Mouse (Mus musculus): ENCODE measurements at regions not wholly inside any gene's neighbourhood (a gene's known extent, or its start where the extent isn't known, plus 50 kb on each side); places are given as distances from the start of the nearest gene placed in this dataset.

DNA sequence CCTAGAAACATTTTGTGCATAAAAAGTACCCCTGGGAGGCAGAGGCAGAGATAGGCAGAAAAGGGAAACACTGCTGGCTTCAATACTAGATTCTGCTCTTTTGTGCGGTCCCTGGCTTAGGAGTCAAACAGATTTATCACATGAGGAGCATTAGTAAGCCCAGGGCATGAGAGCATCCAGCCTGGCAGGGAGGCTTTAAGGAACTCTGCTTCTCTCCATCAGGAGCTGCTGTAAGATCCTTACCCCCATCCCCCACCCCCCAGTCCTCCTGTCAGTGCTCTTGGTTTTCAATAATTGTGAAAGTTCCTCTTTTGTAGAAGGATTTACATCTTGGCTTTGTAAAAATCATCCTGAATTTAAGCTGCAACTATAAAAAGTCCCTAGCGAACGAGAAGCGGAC is 97.2 kb upstream of the Prdm1 start:
- no peaks in the 10 kb centered on the region for H3K36me3 ChIP-seq (ENCODE audit: control insufficient read depth, insufficient read depth, low read length)
- H3K4me1 ChIP-seq (replicated peaks; ENCODE audit: control insufficient read depth, insufficient read depth, low read length): no peaks in the 10 kb centered on the region
- no peak overlapping the region for H3K4me3 ChIP-seq (ENCODE audit: control insufficient read depth, insufficient read depth, low read length)
- no peak overlapping the region for H3K27ac ChIP-seq (ENCODE audit: control insufficient read depth, insufficient read depth, low read length)
- TF ChIP-seq POLR2A (IDR thresholded peaks at IDR 0.05; ENCODE audit: control insufficient read depth, extremely low read depth, insufficient read depth, low read length, poor library complexity) (no peak), CTCF (IDR thresholded peaks at IDR 0.05; ENCODE audit: borderline replicate concordance, control insufficient read depth, extremely low read depth, insufficient read depth, low read length, poor library complexity) (no peak)
- WGBS: 32% methylated on average over 4 of the region's 4 CpGs
- no peaks in the 10 kb centered on the region for H3K27me3 ChIP-seq (ENCODE audit: control insufficient read depth, insufficient read depth, low read length)
- DNase-seq: no peak

- H3K27ac ChIP-seq (ENCODE audit: control insufficient read depth, insufficient read depth, low read length): no peak overlapping the region
- no peaks in the 10 kb centered on the region for H3K27me3 ChIP-seq (ENCODE audit: control insufficient read depth, insufficient read depth, low read length)
- 10% methylated on average over 1 of the region's 1 CpGs for WGBS
- no peaks in the 10 kb centered on the region for H3K4me1 ChIP-seq (replicated peaks; ENCODE audit: control insufficient read depth, insufficient read depth, low read length)
- H3K4me3 ChIP-seq (ENCODE audit: control insufficient read depth, insufficient read depth, low read length): no peak overlapping the region
- no peak for DNase-seq
- no peaks in the 10 kb centered on the region for H3K36me3 ChIP-seq (ENCODE audit: control insufficient read depth, insufficient read depth, low read length)
- TF ChIP-seq CTCF (IDR thresholded peaks at IDR 0.05; ENCODE audit: borderline replicate concordance, control insufficient read depth, extremely low read depth, insufficient read depth, low read length, poor library complexity) (no peak), POLR2A (IDR thresholded peaks at IDR 0.05; ENCODE audit: control insufficient read depth, extremely low read depth, insufficient read depth, low read length, poor library complexity) (no peak)
Observed at GRCm38 (mm10) chr10:44615586-44615985, 87.3 kb upstream of the Prdm1 start.

GRCm38 (mm10) chr10:44612571-44612970 is 84.3 kb upstream of the Prdm1 start:
- Histone ChIP-seq H3K27ac (ENCODE audit: control insufficient read depth, insufficient read depth, low read length) (no peak overlapping the region), H3K4me3 (ENCODE audit: control insufficient read depth, insufficient read depth, low read length) (no peak overlapping the region), H3K4me1 (replicated peaks; ENCODE audit: control insufficient read depth, insufficient read depth, low read length) (no peaks in the 10 kb centered on the region), H3K27me3 (ENCODE audit: control insufficient read depth, insufficient read depth, low read length) (no peaks in the 10 kb centered on the region), H3K36me3 (ENCODE audit: control insufficient read depth, insufficient read depth, low read length) (no peaks in the 10 kb centered on the region)
- no peak for DNase-seq
- 96% methylated on average over 7 of the region's 7 CpGs for WGBS
- TF ChIP-seq CTCF (IDR thresholded peaks at IDR 0.05; ENCODE audit: borderline replicate concordance, control insufficient read depth, extremely low read depth, insufficient read depth, low read length, poor library complexity) (no peak), POLR2A (IDR thresholded peaks at IDR 0.05; ENCODE audit: control insufficient read depth, extremely low read depth, insufficient read depth, low read length, poor library complexity) (no peak)

- 90% methylated on average over 5 of the region's 5 CpGs for WGBS
- no peak overlapping the region for H3K4me3 ChIP-seq (ENCODE audit: control insufficient read depth, insufficient read depth, low read length)
- no peak for DNase-seq
- H3K27ac ChIP-seq (ENCODE audit: control insufficient read depth, insufficient read depth, low read length): no peak overlapping the region
- H3K4me1 ChIP-seq (replicated peaks; ENCODE audit: control insufficient read depth, insufficient read depth, low read length): no peaks in the 10 kb centered on the region
- no peaks in the 10 kb centered on the region for H3K36me3 ChIP-seq (ENCODE audit: control insufficient read depth, insufficient read depth, low read length)
- no peaks in the 10 kb centered on the region for H3K27me3 ChIP-seq (ENCODE audit: control insufficient read depth, insufficient read depth, low read length)
- TF ChIP-seq POLR2A (IDR thresholded peaks at IDR 0.05; ENCODE audit: control insufficient read depth, extremely low read depth, insufficient read depth, low read length, poor library complexity) (no peak), CTCF (IDR thresholded peaks at IDR 0.05; ENCODE audit: borderline replicate concordance, control insufficient read depth, extremely low read depth, insufficient read depth, low read length, poor library complexity) (no peak)
Observed at GRCm38 (mm10) chr10:44611399-44611798, 83.1 kb upstream of the Prdm1 start.

DNA sequence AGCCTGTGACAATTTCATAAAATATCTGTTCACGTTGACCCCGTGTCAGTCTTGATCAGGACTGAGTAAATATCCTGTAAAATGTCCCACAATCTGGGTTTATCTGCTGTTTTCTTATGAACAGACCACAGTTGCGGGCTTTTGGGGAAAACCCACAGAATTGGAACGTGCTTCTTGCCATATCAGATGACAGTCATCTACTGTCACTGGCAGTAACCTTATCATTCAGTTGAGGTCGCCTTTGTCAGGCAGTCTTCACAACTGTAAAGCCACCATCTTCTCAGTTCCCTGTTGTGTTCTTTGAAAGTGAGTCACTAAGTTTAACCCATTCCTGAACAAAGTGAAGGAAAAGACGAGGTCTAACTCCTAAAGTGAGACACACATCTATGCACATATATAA is 80.9 kb upstream of the Prdm1 start:
- no peaks in the 10 kb centered on the region for H3K36me3 ChIP-seq (ENCODE audit: control insufficient read depth, insufficient read depth, low read length)
- 28% methylated on average over 6 of the region's 6 CpGs for WGBS
- H3K27me3 ChIP-seq (ENCODE audit: control insufficient read depth, insufficient read depth, low read length): no peaks in the 10 kb centered on the region
- no peak for DNase-seq
- no peak overlapping the region for H3K27ac ChIP-seq (ENCODE audit: control insufficient read depth, insufficient read depth, low read length)
- no peak for TF ChIP-seq CTCF (IDR thresholded peaks at IDR 0.05; ENCODE audit: borderline replicate concordance, control insufficient read depth, extremely low read depth, insufficient read depth, low read length, poor library complexity)
- no peak for TF ChIP-seq POLR2A (IDR thresholded peaks at IDR 0.05; ENCODE audit: control insufficient read depth, extremely low read depth, insufficient read depth, low read length, poor library complexity)
- H3K4me3 ChIP-seq (ENCODE audit: control insufficient read depth, insufficient read depth, low read length): no peak overlapping the region
- H3K4me1 ChIP-seq (replicated peaks; ENCODE audit: control insufficient read depth, insufficient read depth, low read length): no peaks in the 10 kb centered on the region

DNA sequence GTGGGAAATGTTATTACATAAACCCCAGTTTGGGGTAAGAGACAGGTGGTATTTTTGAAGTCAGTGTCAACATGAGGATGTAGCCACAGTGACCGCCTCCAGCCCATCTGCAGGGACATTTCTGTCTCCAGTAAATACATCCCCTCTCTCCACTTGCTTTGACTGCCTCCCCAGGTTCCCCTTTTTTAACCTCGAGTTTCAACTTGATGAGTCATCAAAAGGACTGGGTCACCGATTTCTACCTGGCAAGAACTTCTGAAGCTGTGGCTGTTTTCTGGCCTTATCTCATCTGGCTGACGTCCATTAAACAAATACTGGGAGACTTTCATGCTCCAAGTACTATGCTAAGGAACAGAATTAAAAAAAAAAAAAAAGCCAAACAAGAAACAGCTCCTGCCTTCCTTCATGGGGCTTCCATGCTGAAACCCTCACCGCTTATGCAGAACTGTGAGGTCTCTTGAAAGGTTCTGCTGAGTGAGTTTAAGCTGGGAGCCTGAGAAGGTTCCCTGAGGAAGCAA is 79.1 kb upstream of the Prdm1 start:
- no peak overlapping the region for H3K27ac ChIP-seq (ENCODE audit: control insufficient read depth, insufficient read depth, low read length)
- no peak overlapping the region for H3K4me3 ChIP-seq (ENCODE audit: control insufficient read depth, insufficient read depth, low read length)
- no peaks in the 10 kb centered on the region for H3K4me1 ChIP-seq (replicated peaks; ENCODE audit: control insufficient read depth, insufficient read depth, low read length)
- H3K27me3 ChIP-seq (ENCODE audit: control insufficient read depth, insufficient read depth, low read length): no peaks in the 10 kb centered on the region
- no peaks in the 10 kb centered on the region for H3K36me3 ChIP-seq (ENCODE audit: control insufficient read depth, insufficient read depth, low read length)
- WGBS: 8% methylated on average over 5 of the region's 5 CpGs
- no peak for DNase-seq
- TF ChIP-seq CTCF (IDR thresholded peaks at IDR 0.05; ENCODE audit: borderline replicate concordance, control insufficient read depth, extremely low read depth, insufficient read depth, low read length, poor library complexity): no peak
- no peak for TF ChIP-seq POLR2A (IDR thresholded peaks at IDR 0.05; ENCODE audit: control insufficient read depth, extremely low read depth, insufficient read depth, low read length, poor library complexity)

- Histone ChIP-seq H3K4me3 (ENCODE audit: control insufficient read depth, insufficient read depth, low read length) (no peak overlapping the region), H3K27me3 (ENCODE audit: control insufficient read depth, insufficient read depth, low read length) (no peaks in the 10 kb centered on the region), H3K36me3 (ENCODE audit: control insufficient read depth, insufficient read depth, low read length) (no peaks in the 10 kb centered on the region), H3K4me1 (replicated peaks; ENCODE audit: control insufficient read depth, insufficient read depth, low read length) (no peaks in the 10 kb centered on the region), H3K27ac (ENCODE audit: control insufficient read depth, insufficient read depth, low read length) (no peak overlapping the region)
- DNase-seq: no peak
- 94% methylated on average over 11 of the region's 11 CpGs for WGBS
- no peak for TF ChIP-seq CTCF (IDR thresholded peaks at IDR 0.05; ENCODE audit: borderline replicate concordance, control insufficient read depth, extremely low read depth, insufficient read depth, low read length, poor library complexity)
- TF ChIP-seq POLR2A (IDR thresholded peaks at IDR 0.05; ENCODE audit: control insufficient read depth, extremely low read depth, insufficient read depth, low read length, poor library complexity): no peak
Observed at GRCm38 (mm10) chr10:44604512-44604911, 76.2 kb upstream of the Prdm1 start.

Data from thymus, adult 2 months (tissue).